Mouse (Mus musculus) erythroblast, embryonic 14.5 days (primary cell): Measurements from ENCODE around the gene Csrp3. TPM values are rescaled to one million over a fixed set of nuclear protein-coding genes. Genes with fewer than 3 reads are reported as not detected.

Experiments
- H3K27me3 ChIP-seq: 2 replicates; pipeline ENCODE4 v1.6.1; 2012; ENCODE audit warnings: inconsistent platforms; ENCODE audit not compliant: control insufficient read depth
- H3K36me3 ChIP-seq: 2 replicates; pipeline ENCODE4 v1.6.1; 2012; ENCODE audit warnings: mild to moderate bottlenecking, inconsistent platforms; ENCODE audit not compliant: control insufficient read depth
- H3K4me1 ChIP-seq: 2 replicates; pipeline ENCODE4 v1.6.1; 2012; ENCODE audit warnings: inconsistent platforms; ENCODE audit not compliant: control insufficient read depth
- H3K4me3 ChIP-seq: replicated peaks from 2 replicates; pipeline ENCODE3; 2012; ENCODE audit warnings: moderate library complexity, mild to moderate bottlenecking, inconsistent platforms
- H3K9me3 ChIP-seq: 2 replicates; pipeline ENCODE4 v1.6.1; 2012; ENCODE audit warnings: low read length, inconsistent platforms, mixed read lengths; ENCODE audit not compliant: control insufficient read depth
- GATA1 ChIP-seq: IDR thresholded peaks from 2 replicates; pipeline ENCODE4 v1.6.1; 2012; ENCODE audit warnings: low read length, inconsistent platforms, mixed read lengths
- TAL1 ChIP-seq: IDR thresholded peaks from 3 replicates; pipeline ENCODE4 v1.6.1; 2012; ENCODE audit warnings: low read length, inconsistent platforms, mixed read lengths
- polyA plus RNA-seq: library from polyadenylated mRNA; stranded (reverse); fragments of >175 nt; gene quantifications from 2 replicates; pipeline ENCODE4 v1.2.3, GENCODE M21; 2012

The Csrp3 gene
- polyA plus RNA-seq, 1 experiment: not detected

DNA sequence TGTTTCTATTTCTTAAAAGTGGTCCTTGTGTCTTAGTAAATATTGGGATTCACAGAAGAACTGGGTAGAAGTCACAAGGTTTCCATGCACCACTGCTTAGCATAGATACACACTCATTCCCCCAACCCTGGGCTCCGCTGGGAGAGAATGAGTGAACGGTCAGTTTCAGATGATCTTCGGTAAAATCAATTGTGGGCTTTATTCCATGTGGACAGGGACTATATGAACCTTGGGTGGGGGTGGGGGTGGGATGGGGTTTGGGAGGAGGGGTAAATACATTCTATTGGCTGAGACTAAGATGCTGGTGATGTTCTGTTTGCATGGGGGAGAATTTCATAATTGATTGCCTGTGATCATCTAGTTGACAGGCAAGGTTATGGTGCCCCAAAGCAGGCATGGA, 7.6 kb upstream of the Csrp3 start:
- Histone ChIP-seq H3K4me3 (no peak overlapping the region), H3K4me1 (peaks cover 12% of the 10 kb centered on the region), H3K27me3 (no peaks in the 10 kb centered on the region), H3K9me3 (no peaks in the 10 kb centered on the region), H3K36me3 (peaks cover 6% of the 10 kb centered on the region)
- TF ChIP-seq GATA1: no peak
- TF ChIP-seq TAL1: no peak

DNA sequence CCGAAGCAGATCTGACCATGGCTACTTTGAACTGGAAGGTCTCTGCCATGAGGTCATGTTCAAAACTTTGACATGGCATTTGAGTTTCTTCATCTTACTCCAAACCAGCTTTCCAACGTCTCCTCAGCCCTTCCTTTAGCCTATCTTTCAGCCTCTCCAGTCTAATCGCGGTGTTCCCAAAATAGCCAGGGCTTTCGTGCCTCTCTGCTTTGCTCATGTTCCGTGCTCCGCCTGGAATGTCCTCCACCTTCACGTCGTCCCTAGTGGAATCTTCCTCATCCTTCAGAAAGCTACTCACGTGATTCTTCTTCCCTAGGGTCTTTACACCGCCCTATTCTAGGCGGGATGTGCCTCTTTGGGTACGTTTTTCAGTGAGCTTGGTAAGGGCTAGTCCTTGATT, 5.7 kb upstream of the Csrp3 start:
- Histone ChIP-seq H3K9me3 (no peaks in the 10 kb centered on the region), H3K36me3 (no peaks in the 10 kb centered on the region), H3K4me3 (no peak overlapping the region), H3K4me1 (peaks cover 12% of the 10 kb centered on the region), H3K27me3 (no peaks in the 10 kb centered on the region)
- TF ChIP-seq GATA1 (no peak), TAL1 (no peak)

DNA sequence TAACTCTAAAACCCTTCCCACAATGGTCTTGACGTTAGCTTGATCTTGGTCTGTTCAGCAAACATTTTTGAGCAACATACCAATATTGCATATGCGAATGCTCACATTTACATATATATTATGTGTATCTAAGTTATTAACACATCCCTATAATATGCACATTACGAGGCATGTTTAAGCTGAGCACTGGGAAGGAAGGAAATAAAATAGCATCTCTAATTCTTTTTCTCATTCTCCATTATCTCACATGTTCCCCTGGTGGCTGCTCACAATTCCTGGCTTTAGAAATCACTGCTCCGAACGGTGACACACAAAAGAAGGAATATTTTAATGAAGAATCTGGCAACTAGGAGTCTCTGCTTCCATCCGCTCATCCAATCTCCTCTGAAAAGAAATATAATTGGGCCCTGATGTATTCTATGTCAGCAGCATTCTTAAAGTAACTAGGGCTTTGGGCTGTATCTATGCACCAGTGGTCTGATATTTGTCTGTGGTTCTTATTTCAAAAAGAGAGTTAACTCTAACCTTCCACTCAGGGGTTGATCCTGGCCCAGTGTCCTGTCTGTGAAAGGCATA, 3.8 kb upstream of the Csrp3 start:
- H3K27me3 ChIP-seq: no peaks in the 10 kb centered on the region; the same call in 1 of the 2 replicates
- H3K36me3 ChIP-seq: no peaks in the 10 kb centered on the region
- H3K9me3 ChIP-seq: no peaks in the 10 kb centered on the region
- no peak overlapping the region for H3K4me3 ChIP-seq
- TF ChIP-seq TAL1 (no peak), GATA1 (no peak)
- H3K4me1 ChIP-seq: peaks cover 12% of the 10 kb centered on the region

DNA sequence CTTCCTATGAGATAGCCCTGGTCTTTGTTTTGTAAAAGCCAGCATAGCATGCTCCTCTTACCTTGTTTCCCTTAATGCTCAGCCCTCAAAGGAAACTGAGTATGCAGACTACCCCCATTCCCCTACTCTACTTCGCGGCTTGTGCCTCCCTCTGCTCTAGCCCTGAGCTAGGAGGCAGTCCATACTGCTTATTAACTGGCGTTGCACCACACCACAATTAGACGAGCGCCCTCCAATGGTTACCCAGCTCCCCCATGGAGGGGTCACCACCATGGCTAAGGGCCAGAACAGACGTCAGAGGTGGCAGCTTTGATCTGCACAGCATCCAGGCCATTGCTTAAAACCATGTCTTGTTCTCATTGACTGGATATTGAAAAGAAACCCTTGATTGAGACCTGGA, 1.1 kb downstream of the Csrp3 start:
- TF ChIP-seq TAL1: no peak
- no peak for TF ChIP-seq GATA1
- H3K27me3 ChIP-seq: no peaks in the 10 kb centered on the region; the same call in 1 of the 2 replicates
- H3K36me3 ChIP-seq: no peaks in the 10 kb centered on the region
- H3K9me3 ChIP-seq: no peaks in the 10 kb centered on the region
- H3K4me1 ChIP-seq: no peaks in the 10 kb centered on the region
- no peak overlapping the region for H3K4me3 ChIP-seq

DNA sequence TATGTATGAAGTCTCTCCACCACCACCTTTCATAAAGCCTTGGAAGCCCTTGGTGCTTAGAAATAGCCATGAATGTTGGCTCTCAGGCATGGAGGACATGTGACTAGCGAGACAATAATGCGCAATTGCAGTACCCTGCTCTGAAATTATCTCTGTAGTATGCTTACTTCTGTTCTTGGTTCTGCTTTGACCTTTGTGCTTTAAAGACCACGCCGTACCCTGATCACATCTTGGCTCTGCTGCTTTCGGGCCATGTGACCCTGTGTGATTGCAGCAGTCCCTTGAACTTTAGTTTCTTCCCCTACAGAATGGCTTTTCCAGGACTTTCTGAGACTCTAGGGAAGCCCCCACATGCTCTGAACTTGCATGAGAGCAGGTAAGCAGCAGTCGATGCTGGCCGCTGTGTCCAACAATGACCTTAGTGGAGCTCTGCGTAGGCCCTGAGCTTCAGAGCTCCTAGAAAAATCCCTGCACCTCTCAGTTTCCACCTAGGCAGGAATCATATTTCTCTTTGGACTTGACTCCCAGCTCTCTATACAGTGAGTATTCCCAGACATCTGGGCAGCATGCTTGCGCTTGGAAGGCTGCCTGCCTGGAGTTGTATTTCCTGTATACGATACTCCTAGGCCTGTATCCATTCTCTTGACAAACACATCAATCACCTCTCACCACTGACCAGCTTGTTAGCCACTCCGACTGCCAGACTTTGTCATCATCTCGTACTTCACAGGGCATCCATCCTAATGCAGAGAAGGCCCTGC, 2.4 kb downstream of the Csrp3 start:
- no peak for TF ChIP-seq GATA1
- no peak for TF ChIP-seq TAL1
- Histone ChIP-seq H3K9me3 (no peaks in the 10 kb centered on the region), H3K4me3 (no peak overlapping the region), H3K36me3 (no peaks in the 10 kb centered on the region), H3K27me3 (no peaks in the 10 kb centered on the region; the same call in 1 of the 2 replicates), H3K4me1 (no peaks in the 10 kb centered on the region)

DNA sequence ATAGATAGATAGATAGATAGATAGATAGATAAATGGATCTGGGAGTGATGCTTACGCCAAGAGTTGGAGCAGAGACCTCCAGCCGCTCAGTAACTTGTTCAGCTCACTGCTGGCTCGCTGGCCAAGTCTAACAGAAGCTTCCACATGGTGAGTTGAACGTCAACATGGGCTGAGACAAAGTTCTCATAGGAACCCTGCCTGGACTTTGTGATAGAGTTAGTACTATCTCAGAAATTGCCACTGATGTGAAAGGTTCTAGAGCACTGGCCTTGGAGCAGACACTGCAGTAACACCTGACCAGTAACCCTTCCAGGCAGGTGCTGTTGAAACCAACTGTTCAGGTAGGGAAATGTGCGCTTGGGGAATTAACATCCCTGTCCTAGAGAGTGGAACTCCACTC, 4.3 kb downstream of the Csrp3 start:
- no peaks in the 10 kb centered on the region for H3K9me3 ChIP-seq
- TF ChIP-seq GATA1: no peak
- TF ChIP-seq TAL1: no peak
- H3K4me1 ChIP-seq: no peaks in the 10 kb centered on the region
- H3K27me3 ChIP-seq: no peaks in the 10 kb centered on the region; the same call in 1 of the 2 replicates
- no peaks in the 10 kb centered on the region for H3K36me3 ChIP-seq
- H3K4me3 ChIP-seq: no peak overlapping the region

DNA sequence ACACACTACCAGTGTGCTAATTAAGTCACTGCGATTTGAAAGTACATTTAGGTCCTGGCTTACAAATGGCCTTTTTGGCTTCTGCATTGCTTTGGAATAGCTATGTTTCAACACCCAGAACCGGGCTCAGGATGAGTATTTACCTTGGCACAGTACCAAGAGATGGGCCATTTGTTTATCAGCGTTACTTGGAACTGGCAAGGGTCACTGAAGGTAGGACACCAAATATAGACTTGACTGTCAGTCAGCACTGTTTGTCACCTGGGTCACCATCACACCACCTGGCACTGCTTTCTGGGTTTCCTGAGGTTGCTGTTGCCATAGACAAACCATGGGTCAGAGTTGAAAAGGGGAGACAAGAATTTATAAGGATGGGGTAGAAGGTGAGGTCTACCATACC, 5.5 kb downstream of the Csrp3 start:
- no peaks in the 10 kb centered on the region for H3K36me3 ChIP-seq
- H3K9me3 ChIP-seq: no peaks in the 10 kb centered on the region
- H3K27me3 ChIP-seq: no peaks in the 10 kb centered on the region
- H3K4me1 ChIP-seq: no peaks in the 10 kb centered on the region
- TF ChIP-seq GATA1 (no peak), TAL1 (no peak)
- H3K4me3 ChIP-seq: no peak overlapping the region

DNA sequence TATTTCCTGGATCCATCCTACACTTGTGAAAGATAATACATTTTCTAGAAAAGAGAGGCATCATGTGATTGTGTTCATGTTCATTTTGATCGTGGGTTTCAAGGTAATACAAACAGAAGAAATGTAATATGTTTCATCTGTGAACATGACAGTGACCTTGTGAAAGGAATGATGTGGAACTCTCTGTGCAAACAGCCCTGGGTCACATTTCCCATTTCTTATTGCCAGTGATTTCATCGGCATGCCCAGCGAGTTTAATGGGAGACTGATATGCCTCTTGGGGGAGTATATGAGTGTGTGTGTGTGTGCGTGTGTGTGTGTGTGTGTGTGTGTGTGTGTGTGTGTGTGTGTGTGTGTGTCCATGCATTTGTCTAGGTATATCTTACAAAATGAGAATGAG, 6.3 kb downstream of the Csrp3 start:
- TF ChIP-seq GATA1 (no peak), TAL1 (no peak)
- Histone ChIP-seq H3K9me3 (no peaks in the 10 kb centered on the region), H3K36me3 (no peaks in the 10 kb centered on the region), H3K4me1 (no peaks in the 10 kb centered on the region), H3K4me3 (no peak overlapping the region), H3K27me3 (no peaks in the 10 kb centered on the region)

DNA sequence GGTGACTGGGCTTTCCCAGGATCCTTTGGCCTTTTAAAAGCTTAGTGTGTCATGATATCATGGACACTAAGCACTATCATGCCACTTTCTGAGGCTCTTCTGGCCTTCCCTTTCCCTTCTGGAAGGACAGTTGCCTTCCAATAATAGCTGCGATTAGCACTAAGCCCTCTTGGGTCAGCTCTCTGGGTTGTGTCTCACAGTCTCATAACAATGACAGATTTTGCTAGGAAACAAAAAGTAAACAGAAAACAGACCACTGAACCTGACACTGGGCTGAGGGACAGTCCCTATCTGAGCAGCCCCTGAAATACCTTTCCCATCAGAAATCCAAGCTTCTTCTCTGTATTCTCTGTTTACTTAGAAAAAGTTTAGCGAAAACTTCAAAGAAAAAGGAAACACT, 7.3 kb downstream of the Csrp3 start:
- Histone ChIP-seq H3K27me3 (no peaks in the 10 kb centered on the region), H3K9me3 (no peaks in the 10 kb centered on the region), H3K36me3 (no peaks in the 10 kb centered on the region), H3K4me3 (no peak overlapping the region), H3K4me1 (no peaks in the 10 kb centered on the region)
- TF ChIP-seq TAL1 (no peak), GATA1 (no peak)

DNA sequence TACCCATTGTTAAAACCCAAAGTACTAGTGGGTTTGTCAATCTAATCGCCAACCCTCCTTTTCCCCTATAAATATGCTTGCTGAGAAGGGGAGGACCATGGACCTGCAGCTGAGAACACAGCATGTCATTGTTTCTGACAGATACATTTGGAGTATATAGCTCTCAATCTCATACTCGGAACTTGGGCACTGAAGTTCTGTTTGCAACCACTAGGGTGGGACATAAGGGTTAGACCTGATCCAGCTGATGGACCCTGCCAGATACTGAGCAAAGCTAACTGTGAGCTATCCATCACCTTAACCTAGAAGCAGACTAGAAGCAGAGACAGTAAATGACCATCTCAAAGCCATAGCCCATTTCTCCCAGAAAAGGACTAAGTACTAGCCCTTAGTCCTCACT, 9.4 kb downstream of the Csrp3 start:
- H3K9me3 ChIP-seq: no peaks in the 10 kb centered on the region
- H3K27me3 ChIP-seq: no peaks in the 10 kb centered on the region
- H3K4me1 ChIP-seq: no peaks in the 10 kb centered on the region
- TF ChIP-seq GATA1: no peak
- TF ChIP-seq TAL1: no peak
- no peak overlapping the region for H3K4me3 ChIP-seq
- H3K36me3 ChIP-seq: no peaks in the 10 kb centered on the region
